Mouse (Mus musculus): ENCODE results near the gene Rom1.
A peak's percentile ranks its signal among the peaks of the same experiment; 100 is the strongest.
"Not testable (repeated sequence)": the region's sequence is repeated elsewhere in the genome, so short reads cannot be mapped to it uniquely, and the experiment has no call there.

Rom1 gene

DNA sequence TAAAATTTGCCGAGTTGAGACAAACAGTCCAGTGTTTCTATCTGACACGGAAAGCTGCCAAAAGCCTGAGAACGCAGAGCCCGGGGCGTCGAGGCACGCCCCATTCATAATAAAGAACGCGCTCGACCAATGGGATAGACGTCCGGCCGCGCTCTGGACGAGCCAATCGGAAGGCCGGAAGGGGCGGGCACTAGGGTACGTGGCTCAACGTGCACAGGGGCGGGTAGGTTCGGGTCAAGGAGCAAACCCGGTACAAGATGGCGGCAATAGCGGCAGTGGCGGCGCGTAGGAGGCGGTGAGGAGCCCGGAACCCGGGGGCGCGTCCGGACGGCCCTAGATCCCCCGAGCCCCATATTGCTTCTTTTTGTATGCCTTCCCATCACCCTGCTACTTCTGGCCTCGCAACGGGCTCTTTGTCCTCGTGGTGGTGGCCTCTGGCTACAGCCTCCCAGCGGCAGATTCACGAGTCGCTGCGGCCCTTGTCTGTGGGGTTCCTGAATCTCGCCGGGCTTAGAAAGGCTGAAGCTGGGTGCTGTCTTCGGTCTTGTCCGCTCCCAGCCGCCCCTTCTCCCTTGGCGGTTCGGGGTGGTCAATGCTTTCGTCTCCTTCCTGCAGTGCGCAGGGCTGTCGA lies 31.2 kb downstream of the Rom1 start, which contains the start of gene Ganab:
Ganab (plus strand) TSS at position 207 of the 631 bp plus-strand sequence.
- H3K27me3 ChIP-seq (ENCODE audit: insufficient read depth, low read length): no peaks in the 10 kb centered on the region
- H3K4me1 ChIP-seq (replicated peaks; ENCODE audit: low read depth, low read length): peaks cover 68% of the 10 kb centered on the region
- peak within 1 kb of the TSS; percentile 100 for H3K4me3 ChIP-seq (replicated peaks; ENCODE audit: low read length)
- H3K36me3 ChIP-seq (ENCODE audit: insufficient read depth, low read length): peaks cover 73% of the 10 kb centered on the region
- TF ChIP-seq POU5F1 (IDR thresholded peaks at IDR 0.05; ENCODE audit: borderline replicate concordance, low read length): no peak
- no peak for TF ChIP-seq NANOG (IDR thresholded peaks at IDR 0.05; ENCODE audit: borderline replicate concordance, low read length)
- no peak for TF ChIP-seq CTCF (conservative IDR thresholded peaks at IDR 0.05; ENCODE audit: low read length)
- H3K9me3 ChIP-seq (ENCODE audit: low read length): no peaks in the 10 kb centered on the region

DNA sequence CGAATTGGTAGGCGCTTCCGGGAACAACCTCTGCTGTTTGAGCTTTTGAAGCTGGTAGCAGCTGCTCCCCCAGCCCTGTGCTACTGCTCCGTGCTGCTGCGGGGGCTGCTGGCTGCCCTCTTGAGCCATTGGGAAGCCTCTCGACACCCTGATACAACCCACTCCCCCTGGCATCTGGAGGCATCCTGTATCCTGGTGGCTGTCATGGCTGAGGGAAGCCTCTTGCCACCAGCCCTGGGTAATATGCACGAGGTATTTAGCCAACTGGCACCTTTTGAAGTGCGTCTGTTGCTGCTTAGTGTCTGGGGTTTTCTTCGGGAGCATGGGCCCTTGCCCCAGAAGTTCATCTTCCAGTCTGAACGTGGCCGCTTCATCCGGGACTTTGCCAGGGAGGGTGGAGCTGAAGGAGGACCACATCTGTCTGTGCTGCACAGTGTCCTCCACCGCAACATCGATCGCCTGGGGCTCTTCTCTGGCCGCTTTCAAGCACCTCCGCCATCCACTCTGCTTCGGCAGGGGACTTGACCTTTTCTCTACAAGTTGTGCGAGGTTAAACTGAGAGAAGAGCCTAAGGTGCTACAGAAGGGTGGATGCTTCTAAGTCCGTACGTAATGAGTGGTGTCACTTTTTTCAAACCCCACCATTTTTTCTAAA lies 31.8 kb downstream of the Rom1 start:
- peak overlapping the region; percentile 100 for H3K4me3 ChIP-seq (replicated peaks; ENCODE audit: low read length)
- H3K27me3 ChIP-seq (ENCODE audit: insufficient read depth, low read length); H3K9me3 ChIP-seq (ENCODE audit: low read length): not testable (repeated sequence)
- peaks cover 68% of the 10 kb centered on the region for H3K4me1 ChIP-seq (replicated peaks; ENCODE audit: low read depth, low read length)
- peaks cover 66% of the 10 kb centered on the region for H3K36me3 ChIP-seq (ENCODE audit: insufficient read depth, low read length)

DNA sequence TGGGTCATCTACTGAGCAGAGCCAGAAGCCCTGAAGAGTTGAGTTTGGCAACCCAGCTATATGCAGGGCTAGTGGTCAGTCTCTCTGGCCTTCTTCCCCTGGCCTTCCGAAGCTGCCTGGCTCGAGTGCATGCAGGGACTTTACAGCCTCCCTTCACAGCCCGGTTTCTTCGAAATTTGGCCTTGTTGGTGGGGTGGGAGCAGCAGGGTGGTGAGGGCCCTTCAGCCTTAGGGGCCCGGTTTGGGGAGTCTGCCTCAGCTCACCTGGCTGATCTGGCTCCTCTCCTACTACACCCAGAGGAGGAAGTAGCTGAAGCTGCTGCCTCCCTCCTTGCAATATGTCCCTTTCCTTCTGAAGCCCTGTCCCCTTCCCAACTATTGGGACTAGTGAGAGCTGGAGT lies 32.9 kb downstream of the Rom1 start:
- peak overlapping the region; percentile 100 for H3K4me3 ChIP-seq (replicated peaks; ENCODE audit: low read length)
- H3K4me1 ChIP-seq (replicated peaks; ENCODE audit: low read depth, low read length): peaks cover 75% of the 10 kb centered on the region
- H3K36me3 ChIP-seq (ENCODE audit: insufficient read depth, low read length): peaks cover 66% of the 10 kb centered on the region
- H3K9me3 ChIP-seq (ENCODE audit: low read length); H3K27me3 ChIP-seq (ENCODE audit: insufficient read depth, low read length): not testable (repeated sequence)

DNA sequence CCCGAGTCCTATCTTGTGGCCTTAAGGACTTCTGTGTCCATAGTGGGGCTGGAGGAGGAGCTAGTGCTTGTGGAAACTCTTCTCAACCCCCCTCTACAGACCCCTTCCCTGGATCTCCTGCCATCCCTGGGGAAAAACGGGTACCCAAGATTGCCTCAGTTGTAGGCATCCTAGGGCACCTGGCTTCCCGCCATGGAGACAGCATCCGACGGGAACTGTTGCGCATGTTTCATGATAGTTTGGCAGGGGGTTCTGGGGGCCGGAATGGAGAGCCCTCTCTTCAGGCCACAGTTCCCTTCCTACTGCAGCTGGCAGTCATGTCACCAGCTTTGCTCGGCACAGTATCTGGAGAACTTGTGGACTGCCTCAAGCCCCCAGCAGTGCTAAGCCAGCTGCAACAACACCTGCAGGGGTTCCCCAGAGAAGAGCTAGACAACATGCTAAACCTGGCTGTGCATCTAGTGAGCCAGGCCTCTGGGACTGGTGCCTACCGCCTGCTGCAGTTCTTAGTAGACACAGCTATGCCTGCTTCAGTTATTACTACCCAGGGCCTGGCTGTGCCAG lies 33.7 kb downstream of the Rom1 start:
- peak overlapping the region; percentile 100 for H3K4me3 ChIP-seq (replicated peaks; ENCODE audit: low read length)
- TF ChIP-seq CTCF (conservative IDR thresholded peaks at IDR 0.05; ENCODE audit: low read length) (no peak), NANOG (IDR thresholded peaks at IDR 0.05; ENCODE audit: borderline replicate concordance, low read length) (no peak), POU5F1 (IDR thresholded peaks at IDR 0.05; ENCODE audit: borderline replicate concordance, low read length) (no peak)
- H3K36me3 ChIP-seq (ENCODE audit: insufficient read depth, low read length): peaks cover 66% of the 10 kb centered on the region
- H3K4me1 ChIP-seq (replicated peaks; ENCODE audit: low read depth, low read length): peaks cover 78% of the 10 kb centered on the region
- H3K27me3 ChIP-seq (ENCODE audit: insufficient read depth, low read length): no peaks in the 10 kb centered on the region
- H3K9me3 ChIP-seq (ENCODE audit: low read length): no peaks in the 10 kb centered on the region

DNA sequence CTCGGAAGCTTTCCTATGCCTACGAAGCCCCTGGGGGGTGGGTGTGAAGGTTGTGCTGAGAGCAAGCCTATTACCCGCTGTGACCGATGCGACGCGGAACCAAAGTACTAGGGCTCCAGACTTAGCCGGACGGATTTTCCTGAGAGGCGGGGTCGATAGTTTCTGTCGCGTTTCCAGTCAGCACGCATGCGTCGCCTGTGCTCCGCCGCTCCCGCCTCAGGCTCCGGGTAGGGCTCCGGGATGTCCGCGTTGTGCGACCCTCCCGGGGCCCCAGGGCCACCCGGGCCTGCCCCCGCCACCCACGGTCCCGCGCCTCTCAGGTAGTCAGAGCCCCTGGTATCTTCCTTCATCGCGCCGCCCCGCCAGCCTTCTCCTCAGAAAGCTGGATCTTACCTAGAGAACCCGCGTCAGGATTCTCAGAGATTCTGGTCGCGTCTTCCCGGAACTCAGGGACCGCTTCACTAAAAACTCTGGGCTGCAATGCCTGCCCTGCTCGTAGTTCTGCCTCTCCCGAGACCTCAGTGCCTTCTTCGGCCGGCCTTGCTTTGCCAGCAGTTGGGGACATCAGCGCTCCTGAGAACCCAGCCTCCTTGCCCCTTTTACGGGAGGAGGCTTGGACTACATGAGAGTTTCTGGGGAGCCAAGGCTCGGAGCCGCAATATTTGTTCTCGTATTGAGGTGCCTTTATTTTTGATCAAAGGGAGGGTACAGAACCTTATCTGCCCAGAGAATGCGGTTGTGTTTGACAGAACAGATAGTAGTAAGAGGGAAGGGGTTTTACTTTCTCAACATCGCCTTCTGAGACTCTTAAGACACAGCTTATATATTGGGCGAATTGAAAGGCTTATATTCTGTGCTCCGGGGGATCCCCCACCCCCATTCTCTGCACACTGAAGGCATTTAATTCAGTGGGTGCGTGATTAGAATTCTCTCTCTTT lies 36.1 kb downstream of the Rom1 start, which contains the start of gene Ints5:
Ints5 (plus strand) TSS at position 177 of the 938 bp plus-strand sequence.
- Histone ChIP-seq H3K4me1 (replicated peaks; ENCODE audit: low read depth, low read length) (peaks cover 69% of the 10 kb centered on the region), H3K27me3 (ENCODE audit: insufficient read depth, low read length) (no peaks in the 10 kb centered on the region), H3K36me3 (ENCODE audit: insufficient read depth, low read length) (peaks cover 62% of the 10 kb centered on the region), H3K4me3 (replicated peaks; ENCODE audit: low read length) (peak within 1 kb of the TSS; percentile 99), H3K9me3 (ENCODE audit: low read length) (no peaks in the 10 kb centered on the region)
- TF ChIP-seq NANOG (IDR thresholded peaks at IDR 0.05; ENCODE audit: borderline replicate concordance, low read length): no peak
- no peak for TF ChIP-seq CTCF (conservative IDR thresholded peaks at IDR 0.05; ENCODE audit: low read length)
- no peak for TF ChIP-seq POU5F1 (IDR thresholded peaks at IDR 0.05; ENCODE audit: borderline replicate concordance, low read length)

DNA sequence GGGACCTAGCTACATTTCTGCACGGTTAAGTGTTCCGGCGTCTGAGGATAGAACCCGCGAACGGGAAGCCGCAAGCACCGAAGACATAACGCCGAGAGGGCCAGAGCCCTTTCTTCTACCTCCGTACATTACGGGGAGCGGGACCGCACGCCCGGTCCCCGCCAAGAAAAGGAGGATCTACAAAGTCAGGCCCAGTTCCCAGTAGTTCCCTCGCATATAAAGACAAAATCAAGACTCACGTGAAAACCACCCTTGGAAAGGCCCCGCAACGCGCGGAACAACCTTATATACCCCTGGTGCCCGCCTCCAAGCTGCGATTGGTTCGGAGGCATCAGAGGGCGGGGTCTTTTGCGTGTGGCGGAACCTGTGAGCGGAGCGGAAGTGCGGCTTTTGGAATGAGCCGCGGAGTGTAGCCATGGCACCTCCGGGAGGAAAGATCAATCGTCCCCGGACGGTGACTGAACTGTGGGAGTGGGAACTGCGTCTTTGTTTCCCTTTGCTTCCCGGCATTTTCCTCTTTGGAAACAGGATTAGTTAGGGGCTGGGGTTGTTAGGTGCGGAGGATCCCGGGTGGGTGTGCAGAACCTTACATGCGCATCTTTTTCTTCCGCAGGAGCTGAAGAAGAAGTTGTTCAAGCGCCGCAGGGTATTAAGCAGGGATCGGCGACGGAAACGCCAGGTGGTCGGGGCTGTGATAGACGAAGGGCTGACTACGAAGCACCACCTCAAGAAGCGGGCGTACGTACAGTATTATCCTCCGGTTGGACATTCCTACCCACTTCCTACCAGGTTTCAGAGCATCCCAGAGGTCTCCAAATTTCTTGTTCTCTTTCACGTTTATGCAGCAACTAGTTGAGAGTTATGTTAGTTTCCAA lies 40.4 kb downstream of the Rom1 start, which contains the start of the genes 1810009A15Rik and Gm49416:
1810009A15Rik (plus strand) TSS at position 343 of the 875 bp plus-strand sequence.
Gm49416 (plus strand) TSS at position 416 of the 875 bp plus-strand sequence.
- Histone ChIP-seq H3K36me3 (ENCODE audit: insufficient read depth, low read length) (peaks cover 41% of the 10 kb centered on the region), H3K4me3 (replicated peaks; ENCODE audit: low read length) (peak within 1 kb of the TSS; percentile 90), H3K9me3 (ENCODE audit: low read length) (no peaks in the 10 kb centered on the region), H3K4me1 (replicated peaks; ENCODE audit: low read depth, low read length) (peaks cover 57% of the 10 kb centered on the region), H3K27me3 (ENCODE audit: insufficient read depth, low read length) (no peaks in the 10 kb centered on the region)
- TF ChIP-seq CTCF (conservative IDR thresholded peaks at IDR 0.05; ENCODE audit: low read length): no peak
- TF ChIP-seq POU5F1 (IDR thresholded peaks at IDR 0.05; ENCODE audit: borderline replicate concordance, low read length): no peak
- TF ChIP-seq NANOG (IDR thresholded peaks at IDR 0.05; ENCODE audit: borderline replicate concordance, low read length): no peak

DNA sequence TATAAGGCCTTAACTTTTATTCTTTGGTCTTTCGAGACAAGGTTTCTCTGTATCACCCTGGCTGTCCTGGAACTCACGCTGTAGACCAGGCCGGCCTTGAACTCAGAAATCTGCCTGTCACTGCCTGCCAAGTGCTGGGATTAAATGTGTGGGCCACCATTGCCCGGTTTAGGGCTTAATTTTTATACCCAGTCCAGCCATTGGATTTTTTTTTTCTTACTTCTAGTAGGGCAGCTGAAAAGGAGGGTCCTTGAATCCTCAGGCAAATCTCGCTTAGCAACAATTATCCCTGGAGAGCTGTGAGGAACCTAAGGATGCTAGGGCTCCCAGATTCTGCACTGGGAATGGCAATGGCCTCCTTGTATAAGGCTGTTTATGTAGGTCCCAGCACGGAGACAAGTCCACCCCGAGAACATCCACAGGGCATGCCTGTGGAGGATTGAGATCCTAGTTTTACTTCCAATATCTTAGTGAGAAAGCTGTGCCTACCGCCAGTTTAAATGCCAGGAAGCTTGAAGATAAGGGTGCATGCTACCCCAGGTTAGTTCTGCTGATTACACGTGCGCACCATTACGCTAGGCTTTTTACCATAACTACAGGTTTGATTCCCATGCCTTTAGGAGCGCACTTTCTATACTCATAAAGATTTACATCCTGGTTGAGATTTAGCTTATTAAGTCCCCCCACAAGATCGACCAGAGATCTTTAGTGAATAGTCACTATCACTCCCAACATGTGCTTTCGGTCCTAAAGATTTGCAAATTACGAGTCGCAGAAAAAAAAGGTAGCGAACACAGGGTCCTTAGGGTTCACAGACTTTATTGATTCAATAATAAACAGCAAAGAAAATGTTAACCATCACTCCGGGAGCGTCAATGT lies 41.3 kb downstream of the Rom1 start:
- H3K9me3 ChIP-seq (ENCODE audit: low read length): no peaks in the 10 kb centered on the region
- TF ChIP-seq POU5F1 (IDR thresholded peaks at IDR 0.05; ENCODE audit: borderline replicate concordance, low read length) (no peak), CTCF (conservative IDR thresholded peaks at IDR 0.05; ENCODE audit: low read length) (no peak), NANOG (IDR thresholded peaks at IDR 0.05; ENCODE audit: borderline replicate concordance, low read length) (no peak)
- H3K4me3 ChIP-seq (replicated peaks; ENCODE audit: low read length): peak overlapping the region; percentile 90
- H3K27me3 ChIP-seq (ENCODE audit: insufficient read depth, low read length): no peaks in the 10 kb centered on the region
- peaks cover 56% of the 10 kb centered on the region for H3K4me1 ChIP-seq (replicated peaks; ENCODE audit: low read depth, low read length)
- peaks cover 41% of the 10 kb centered on the region for H3K36me3 ChIP-seq (ENCODE audit: insufficient read depth, low read length)
